Mouse (Mus musculus) ovary, adult 10 weeks (tissue): ENCODE measurements around the gene Tmem199. TPM values are rescaled to one million over a fixed set of nuclear protein-coding genes. Genes with fewer than 3 reads are reported as not detected.

Experiments
- polyA plus RNA-seq: library from polyadenylated mRNA; stranded (reverse); fragments of 350-450 nt; fragmentation: Illumina TruSeq; extraction: RNeasy Lipid Tissue Mini Kit (QIAGEN cat#74804); gene quantifications from one replicate; pipeline ENCODE4 v1.2.3, GENCODE M21; 2014

Gene Tmem199
- polyA plus RNA-seq = 20.3 TPM

GRCm38 (mm10) chr11:78512025-78512957 lies at the start of gene Tmem199, which contains the start of gene Poldip2:
TSS of gene Tmem199 (minus strand) at chr11:78512172.
TSS of gene Poldip2 (plus strand) at chr11:78512193.

GRCm38 (mm10) chr11:78550168-78551058 lies 38.4 kb upstream of the Tmem199 start, which contains the start of gene Tmem97:
TSS of gene Tmem97 (minus strand) at chr11:78550777.

GRCm38 (mm10) chr11:78536080-78536689 lies 24.2 kb upstream of the Tmem199 start, which contains the start of the genes Tnfaip1 and Ift20:
TSS of gene Tnfaip1 (minus strand) at chr11:78536332.
TSS of gene Ift20 (plus strand) at chr11:78536361.

GRCm38 (mm10) chr11:78502909-78503650 lies 8.9 kb downstream of the Tmem199 start, which contains the start of gene Sebox:
TSS of gene Sebox (plus strand) at chr11:78503447.

GRCm38 (mm10) chr11:78499004-78499403 lies 13.0 kb downstream of the Tmem199 start, which contains the start of gene Vtn:
TSS of gene Vtn (plus strand) at chr11:78499091.

GRCm38 (mm10) chr11:78497544-78498522 lies 14.1 kb downstream of the Tmem199 start, which contains the start of gene Sarm1:
TSS of gene Sarm1 (minus strand) at chr11:78497754.

GRCm38 (mm10) chr11:78465568-78466180 lies 46.3 kb downstream of the Tmem199 start, which contains the start of gene Slc46a1:
TSS of gene Slc46a1 (plus strand) at chr11:78465697.

Other genes starting within 250 kb of the Tmem199 start
- gene BC030499, start 221.3 kb downstream of the Tmem199 start, polyA plus RNA-seq = 0.20 TPM
- 5.2 TPM for gene Spag5, start 210.6 kb downstream of the Tmem199 start, polyA plus RNA-seq
- 16.9 TPM for gene Aldoc, start 189.2 kb downstream of the Tmem199 start, polyA plus RNA-seq
- 3.0 TPM for gene Pigs, start 183.8 kb downstream of the Tmem199 start, polyA plus RNA-seq
- 6.0 TPM for gene Unc119, start 168.7 kb downstream of the Tmem199 start, polyA plus RNA-seq
- not detected for gene Foxn1, start 125.6 kb downstream of the Tmem199 start, polyA plus RNA-seq
- 0.17 TPM for gene Slc13a2, start 90.0 kb downstream of the Tmem199 start, polyA plus RNA-seq
- 0.74 TPM for gene Slc46a1, start 46.5 kb downstream of the Tmem199 start, polyA plus RNA-seq
- not detected for gene Sarm1, start 14.4 kb downstream of the Tmem199 start, polyA plus RNA-seq
- not detected for gene Vtn, start 13.1 kb downstream of the Tmem199 start, polyA plus RNA-seq
- 0.97 TPM for gene Sebox, start 8.7 kb downstream of the Tmem199 start, polyA plus RNA-seq
- 8.2 TPM for gene Poldip2, start within 50 bp of the Tmem199 start, polyA plus RNA-seq
- 30.6 TPM for gene Tnfaip1, start 24.2 kb upstream of the Tmem199 start, polyA plus RNA-seq
- gene Ift20, start 24.2 kb upstream of the Tmem199 start, polyA plus RNA-seq = 34.1 TPM
- gene Tmem97, start 38.6 kb upstream of the Tmem199 start, polyA plus RNA-seq = 27.6 TPM
- 94.3 TPM for gene Nlk, start 185.2 kb upstream of the Tmem199 start, polyA plus RNA-seq
- gene Ccnq, start 239.6 kb upstream of the Tmem199 start, polyA plus RNA-seq = 4.8 TPM